Mouse (Mus musculus): ENCODE measurements around the gene Ndufa6.
"Not testable (repeated sequence)": the region's sequence is repeated elsewhere in the genome, so short reads cannot be mapped to it uniquely, and the experiment has no call there.

Ndufa6 gene

DNA sequence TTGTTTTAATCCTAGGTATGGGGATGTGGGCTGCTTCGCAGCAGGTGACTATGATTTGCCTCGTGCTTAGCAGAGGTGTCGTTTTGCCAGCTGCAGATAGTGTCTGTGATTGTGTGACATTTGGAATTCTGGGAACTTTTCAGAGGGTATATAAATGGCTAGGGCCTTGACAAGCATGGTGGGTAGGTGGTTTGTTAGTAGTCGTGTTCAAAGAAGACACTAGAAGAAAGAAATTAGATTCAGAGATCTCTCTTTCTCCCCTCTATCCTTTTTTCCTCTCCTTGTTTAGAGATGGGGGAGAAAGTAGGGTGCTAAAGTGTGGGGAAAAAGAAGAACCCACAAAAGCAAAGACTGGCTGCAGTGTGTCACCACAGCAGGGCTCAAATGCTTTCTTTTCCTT, 14.0 kb upstream of the Ndufa6 start:
- DNase-seq (ENCODE audit: low spot score): no peak

DNA sequence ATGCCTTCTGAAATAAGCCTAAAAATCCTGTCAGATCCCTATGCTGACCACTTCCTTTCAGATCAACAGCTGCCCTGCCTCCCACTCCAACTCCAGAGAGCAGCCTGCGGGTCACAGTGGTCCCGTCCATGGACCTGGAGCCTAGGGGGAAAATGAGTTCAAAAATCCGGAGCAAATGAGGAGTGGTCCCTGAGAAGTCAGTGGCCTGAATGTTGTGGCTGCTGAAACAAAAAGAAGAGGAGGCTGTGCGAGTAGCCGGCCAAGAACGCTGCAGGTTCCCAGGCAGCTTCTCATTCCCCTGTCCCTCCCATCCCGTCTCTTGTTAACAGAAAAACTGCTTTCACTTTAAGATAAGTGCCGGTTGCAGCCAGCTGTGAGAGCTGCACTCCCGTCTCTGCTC, 10.4 kb upstream of the Ndufa6 start:
- DNase-seq (ENCODE audit: low spot score): not testable (repeated sequence)

DNA sequence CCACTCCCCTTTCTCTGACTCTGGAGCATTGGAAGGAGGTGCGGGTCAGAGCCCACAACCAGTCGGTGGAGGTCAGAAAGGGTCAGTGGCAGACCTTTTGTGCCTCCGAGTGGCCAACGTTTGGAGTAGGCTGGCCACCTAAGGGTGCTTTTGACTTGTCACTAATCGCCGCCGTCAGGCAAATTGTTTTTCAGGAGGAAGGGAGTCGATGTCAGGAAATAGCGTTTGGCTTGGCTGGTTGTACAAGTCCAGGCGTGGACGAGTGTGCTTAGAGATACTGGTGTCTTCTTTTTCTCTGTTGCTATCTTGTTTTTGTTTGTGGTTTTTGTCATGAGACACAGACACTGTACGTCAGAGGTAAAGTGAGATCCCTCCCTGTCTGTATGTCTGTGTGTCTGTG, 9.7 kb upstream of the Ndufa6 start:
- DNase-seq (ENCODE audit: low spot score): not testable (repeated sequence)

GRCm38 (mm10) chr15:82362234-82362633, 8.1 kb upstream of the Ndufa6 start:
- DNase-seq (ENCODE audit: low spot score): no peak

- no peak for DNase-seq (ENCODE audit: low spot score)
These were observed 7.4 kb upstream of the Ndufa6 start for GRCm38 (mm10) chr15:82361459-82362018.

- DNase-seq (ENCODE audit: low spot score): no peak
These were observed 4.5 kb upstream of the Ndufa6 start for GRCm38 (mm10) chr15:82358431-82359260.

DNA sequence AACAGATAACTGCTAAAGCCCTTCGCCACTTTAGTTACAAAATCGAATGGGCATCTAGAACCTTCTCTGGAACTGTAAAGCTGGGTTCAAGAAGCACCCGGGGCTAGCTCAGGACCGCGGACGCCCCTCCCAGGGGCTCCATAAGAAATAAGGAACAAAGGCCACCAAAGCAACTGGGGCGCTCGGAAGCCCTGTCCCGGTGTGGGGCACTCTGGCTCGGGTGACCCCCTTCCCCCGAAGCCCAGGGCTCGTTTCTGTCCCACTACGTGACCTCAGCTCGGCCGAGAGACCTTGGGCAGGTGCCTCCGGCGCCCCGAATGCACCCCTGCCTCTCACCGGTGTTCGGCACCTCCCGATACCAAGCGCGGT, 393 bp downstream of the Ndufa6 start:
- no peak for DNase-seq (ENCODE audit: low spot score)

DNA sequence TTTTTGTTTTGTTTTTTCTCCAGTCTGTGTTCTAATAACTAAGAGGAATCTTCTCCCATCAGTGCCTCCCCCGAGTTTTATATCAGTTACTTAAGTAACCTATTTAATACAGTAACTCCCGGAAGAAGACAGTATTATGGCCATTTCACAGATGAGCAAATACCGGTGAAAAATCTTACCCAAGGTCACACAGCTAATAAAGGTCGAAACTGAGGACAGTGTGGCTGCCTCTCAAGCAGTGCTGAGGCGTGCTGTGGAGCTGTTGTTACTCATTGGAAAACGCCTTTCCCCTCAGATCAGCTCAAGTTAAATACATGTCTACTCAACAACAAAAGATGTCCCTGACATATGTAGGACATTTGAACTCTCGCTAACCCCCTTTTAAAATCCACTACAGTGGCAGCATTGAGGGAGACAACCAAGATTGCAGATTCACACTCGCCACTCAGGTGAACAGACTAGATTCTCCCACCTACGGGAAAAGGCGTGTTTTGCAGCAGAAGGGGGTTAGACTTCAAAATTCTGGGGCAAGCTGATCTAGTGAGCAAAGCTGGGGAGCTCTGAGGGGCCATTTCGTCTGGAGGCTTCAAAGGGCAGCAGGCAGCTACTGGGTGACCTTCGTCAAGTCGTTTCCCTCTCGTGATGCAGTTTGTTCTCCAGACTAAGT, 911 bp downstream of the Ndufa6 start:
- no peak for DNase-seq (ENCODE audit: low spot score)

GRCm38 (mm10) chr15:82351480-82351879, 2.6 kb downstream of the Ndufa6 start:
- DNase-seq (ENCODE audit: low spot score): no peak

DNA sequence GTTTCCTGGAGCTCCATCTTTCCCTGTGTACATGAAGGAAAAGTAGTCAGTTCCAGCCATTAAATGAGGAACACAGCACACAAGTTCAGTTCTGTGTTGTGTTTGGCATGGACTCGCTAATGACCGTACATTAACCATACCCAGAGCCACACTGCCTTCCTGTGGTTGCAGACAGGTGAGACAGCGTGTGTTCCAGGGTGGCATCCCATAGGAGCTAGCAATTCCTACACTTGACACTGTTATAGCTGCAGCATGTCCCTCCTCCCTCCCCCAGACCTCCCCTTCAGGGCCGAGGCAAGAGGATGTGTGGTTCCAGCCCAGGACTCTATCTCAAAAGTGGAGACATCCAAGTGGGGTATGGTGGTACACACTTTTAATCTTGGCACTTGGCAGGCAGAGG, 3.8 kb downstream of the Ndufa6 start:
- no peak for DNase-seq (ENCODE audit: low spot score)

GRCm38 (mm10) chr15:82348999-82349341, 5.2 kb downstream of the Ndufa6 start:
- DNase-seq (ENCODE audit: low spot score): no peak

DNA sequence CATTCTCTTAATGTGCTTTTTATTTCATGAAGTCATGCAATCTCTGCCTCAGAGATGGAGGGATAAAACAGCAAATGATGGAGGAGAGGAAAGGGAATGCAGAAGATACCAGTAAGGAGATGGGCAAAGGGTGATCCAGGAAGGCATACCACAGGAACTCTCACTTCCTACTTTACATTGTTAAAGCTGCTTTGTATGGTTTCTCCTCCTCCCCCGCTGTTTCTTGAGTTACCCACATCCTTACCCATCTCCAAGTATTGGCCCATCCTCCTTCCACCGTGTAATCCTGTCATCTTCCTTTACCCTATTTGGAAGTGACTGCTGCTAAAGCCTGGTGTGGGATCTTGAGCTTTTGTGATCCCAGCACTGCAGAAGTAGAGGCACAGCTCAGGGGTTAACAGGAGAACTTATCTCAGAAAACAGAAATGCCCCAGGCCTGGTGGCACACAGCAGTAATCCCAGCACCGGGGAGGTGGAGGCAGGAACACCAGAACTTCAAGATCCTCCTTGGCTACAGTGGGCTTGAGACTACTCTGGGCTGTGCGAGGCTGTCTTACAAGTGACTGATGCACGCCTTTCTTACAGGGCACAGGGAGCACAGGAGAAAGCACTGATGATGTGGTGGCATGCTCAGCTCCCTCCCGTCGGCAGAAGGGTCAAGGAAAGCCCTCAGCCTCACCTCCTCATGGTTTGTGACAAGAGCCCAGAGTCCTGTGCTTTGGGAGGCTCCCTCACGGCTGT, 5.7 kb downstream of the Ndufa6 start:
- DNase-seq (ENCODE audit: low spot score): no peak

- no peak for DNase-seq (ENCODE audit: low spot score)
These were observed 6.3 kb downstream of the Ndufa6 start for GRCm38 (mm10) chr15:82347852-82348251.

DNA sequence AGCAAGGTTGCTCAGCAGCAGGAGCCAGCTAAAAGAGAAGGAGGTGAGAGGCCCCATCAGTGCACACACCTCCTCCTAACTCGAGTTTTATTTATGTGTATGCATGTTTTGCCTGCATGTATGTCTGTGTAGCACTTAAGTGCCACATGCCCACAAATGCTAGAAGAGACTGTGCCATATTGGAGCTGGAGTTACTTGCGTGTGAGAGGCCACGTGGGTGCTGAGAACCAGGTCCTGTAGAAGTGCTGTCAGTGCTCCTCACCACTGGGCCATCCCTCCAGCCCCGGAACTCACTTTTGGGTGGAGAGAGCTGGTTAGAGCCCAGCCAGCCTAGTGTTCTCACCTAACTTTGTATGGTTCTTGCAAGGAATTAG, 6.8 kb downstream of the Ndufa6 start:
- no peak for DNase-seq (ENCODE audit: low spot score)

- no peak for DNase-seq (ENCODE audit: low spot score)
These were observed 7.4 kb downstream of the Ndufa6 start for GRCm38 (mm10) chr15:82346580-82347302.

DNA sequence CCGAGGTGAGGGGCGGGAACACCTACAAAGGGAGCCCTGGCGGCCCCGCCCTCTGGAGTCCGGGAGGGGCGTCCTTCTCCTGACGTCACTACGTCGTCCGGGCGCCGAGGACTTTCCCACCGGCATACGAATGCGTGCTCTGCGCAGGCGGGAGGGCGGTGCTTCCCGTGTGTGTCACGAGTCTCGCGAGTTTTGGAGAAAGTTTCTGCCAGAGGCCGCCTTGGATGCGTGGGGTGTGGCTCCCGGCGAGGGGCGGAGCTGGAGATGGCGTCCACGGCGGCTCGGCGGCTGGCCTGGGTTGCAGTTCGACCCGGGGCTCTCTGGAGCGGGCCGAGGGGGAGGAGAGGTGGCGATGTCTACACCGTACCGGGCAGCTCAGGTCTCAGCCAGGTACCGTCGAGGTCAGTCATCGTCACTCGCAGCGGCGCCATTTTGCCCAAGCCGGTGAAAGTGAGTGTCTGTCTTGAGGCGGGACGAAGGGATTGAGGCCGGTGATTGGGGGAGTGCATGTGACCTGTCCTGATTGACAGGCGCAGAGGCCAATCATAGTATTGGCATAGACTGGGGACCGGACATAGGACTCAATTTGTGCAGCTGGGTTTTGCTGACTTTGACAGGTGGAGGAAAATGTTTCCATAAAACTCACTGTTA, 8.2 kb downstream of the Ndufa6 start:
- peak; percentile 99 for DNase-seq (ENCODE audit: low spot score)

GRCm38 (mm10) chr15:82344971-82345370, 9.2 kb downstream of the Ndufa6 start:
- no peak for DNase-seq (ENCODE audit: low spot score)

DNA sequence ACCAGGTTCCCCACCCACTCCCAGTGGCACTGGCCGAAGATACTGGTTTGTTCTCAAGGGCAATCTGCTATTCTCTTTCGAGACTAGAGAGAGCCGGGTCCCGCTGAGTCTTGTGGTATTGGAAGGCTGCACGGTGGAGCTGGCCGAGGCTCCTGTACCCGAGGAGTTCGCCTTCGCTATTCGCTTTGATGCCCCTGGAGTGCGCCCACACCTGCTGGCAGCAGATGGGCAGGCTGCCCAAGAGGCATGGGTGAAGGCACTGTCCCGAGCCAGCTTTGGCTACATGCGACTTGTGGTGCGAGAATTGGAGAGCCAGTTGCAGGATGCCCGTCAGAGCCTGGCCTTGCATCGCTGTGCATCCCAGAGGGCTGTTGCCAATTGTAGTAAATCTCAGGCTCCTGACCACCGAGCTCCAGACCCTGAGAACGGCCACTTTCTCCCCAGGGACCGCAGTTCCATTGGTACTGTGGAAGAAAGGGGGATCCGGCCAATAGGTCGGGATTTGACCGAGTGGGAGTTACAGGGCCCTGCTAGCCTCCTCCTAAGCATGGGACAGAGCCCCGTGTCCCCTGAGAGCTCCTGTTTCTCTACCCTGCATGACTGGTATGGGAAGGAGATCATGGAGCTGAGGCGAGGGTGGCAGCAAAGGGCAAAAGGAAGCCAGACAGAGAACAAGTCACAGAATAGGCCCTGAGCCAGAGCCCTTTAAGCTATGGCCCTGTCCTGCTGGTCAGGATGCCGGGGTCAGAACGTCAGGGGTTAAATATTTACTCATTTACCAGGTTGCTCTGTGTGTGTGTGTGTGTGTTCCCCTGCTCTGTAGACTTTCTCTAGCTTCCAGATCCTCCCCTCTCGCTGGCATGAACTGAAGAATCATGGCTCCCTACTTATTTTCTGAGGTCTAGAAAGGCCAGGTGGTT, 10.5 kb downstream of the Ndufa6 start:
- no peak for DNase-seq (ENCODE audit: low spot score)

DNA sequence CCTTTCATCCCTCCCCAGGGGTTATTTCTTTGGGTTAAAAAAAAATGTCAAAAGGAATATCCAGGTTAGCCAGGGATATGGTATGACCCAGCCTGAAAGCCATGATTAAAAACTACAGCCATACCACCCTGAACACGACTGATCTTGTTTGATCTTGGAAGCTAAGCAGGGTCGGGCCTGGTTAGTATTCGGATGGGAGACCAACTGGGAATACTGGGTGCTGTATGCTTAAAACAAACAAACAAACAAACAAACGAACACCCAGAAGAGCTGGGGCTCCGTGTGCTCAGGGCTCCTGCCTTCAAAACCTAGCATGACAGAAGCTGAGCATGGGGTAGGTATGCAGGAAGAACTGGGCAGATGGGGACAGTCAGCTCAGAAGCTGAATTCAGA, 11.6 kb downstream of the Ndufa6 start:
- DNase-seq (ENCODE audit: low spot score): no peak
